Mouse (Mus musculus): ENCODE measurements around the gene Crhbp. TPM values are rescaled to one million over a fixed set of nuclear protein-coding genes. Genes with fewer than 3 reads are reported as not detected.

The Crhbp gene
- polyA plus RNA-seq, 1 experiment from 2014 or later = 0.65 TPM

DNA sequence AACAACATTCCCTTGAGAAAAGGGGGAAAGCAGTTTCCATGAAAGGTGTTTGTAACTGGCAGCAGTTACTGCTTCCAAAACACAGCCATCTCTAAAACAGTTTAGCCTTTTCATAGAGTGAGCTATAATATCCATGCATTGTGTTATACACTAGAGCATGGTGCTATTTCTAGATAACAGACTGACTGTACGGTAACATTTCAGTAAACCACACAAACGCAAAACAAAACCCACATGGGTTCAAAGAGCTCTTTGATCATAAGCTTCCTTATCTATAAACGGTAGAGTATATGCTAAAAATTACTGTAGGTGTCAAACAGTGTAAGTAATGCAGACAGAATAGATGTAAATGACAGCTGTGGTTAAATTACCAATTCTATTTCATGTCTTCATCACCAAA lies 5.0 kb upstream of the Crhbp start:
- no peaks in the 10 kb centered on the region for H3K36me3 ChIP-seq (replicated peaks)
- no peak overlapping the region for H3K27ac ChIP-seq
- no peak overlapping the region for H3K4me3 ChIP-seq (replicated peaks)
- no peak overlapping the region for H3K4me2 ChIP-seq
- H3K27me3 ChIP-seq = peaks cover 18% of the 10 kb centered on the region
- WGBS = 85% methylated on average over 3 of the region's 3 CpGs
- H3K9ac ChIP-seq = no peak overlapping the region
- H3K9me3 ChIP-seq = no peaks in the 10 kb centered on the region
- no peaks in the 10 kb centered on the region; the same call in 1 of the 2 replicates for H3K4me1 ChIP-seq
- no peak for ATAC-seq (ENCODE audit: low FRiP score)

DNA sequence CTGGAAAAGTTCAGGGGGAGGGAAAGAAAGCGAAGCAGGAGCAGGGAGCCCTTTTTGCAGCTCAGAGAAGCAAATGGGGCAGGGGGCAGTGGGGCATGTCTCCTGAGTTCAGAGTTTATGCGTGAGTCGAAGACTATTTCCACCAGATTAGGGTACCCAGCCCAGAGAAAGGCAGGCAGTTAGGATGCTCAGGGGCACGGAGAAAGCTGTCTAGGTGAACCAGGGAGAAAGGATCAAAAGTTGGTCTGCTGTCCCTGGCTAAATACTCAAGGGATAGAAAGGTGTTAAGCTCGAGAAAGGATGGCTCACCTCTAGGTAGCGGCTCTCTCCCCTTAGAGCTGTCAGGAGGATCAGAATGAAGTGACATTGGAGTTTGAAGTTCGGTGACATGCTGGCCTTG lies 433 bp downstream of the Crhbp start:
- Histone ChIP-seq H3K9ac (0 out of 2 replicates have a peak overlapping the region, but pooled peaks have one; percentile 56), H3K4me2 (peak overlapping the region; percentile 90), H3K9me3 (no peaks in the 10 kb centered on the region), H3K27me3 (peaks cover 38% of the 10 kb centered on the region), H3K36me3 (replicated peaks) (no peaks in the 10 kb centered on the region), H3K4me3 (replicated peaks) (peak overlapping the region; percentile 48), H3K27ac (no peak overlapping the region), H3K4me1 (peaks cover 19% of the 10 kb centered on the region; the same call in 1 of the 2 replicates)
- 11% methylated on average over 7 of the region's 7 CpGs for WGBS
- ATAC-seq (ENCODE audit: low FRiP score) = no peak

DNA sequence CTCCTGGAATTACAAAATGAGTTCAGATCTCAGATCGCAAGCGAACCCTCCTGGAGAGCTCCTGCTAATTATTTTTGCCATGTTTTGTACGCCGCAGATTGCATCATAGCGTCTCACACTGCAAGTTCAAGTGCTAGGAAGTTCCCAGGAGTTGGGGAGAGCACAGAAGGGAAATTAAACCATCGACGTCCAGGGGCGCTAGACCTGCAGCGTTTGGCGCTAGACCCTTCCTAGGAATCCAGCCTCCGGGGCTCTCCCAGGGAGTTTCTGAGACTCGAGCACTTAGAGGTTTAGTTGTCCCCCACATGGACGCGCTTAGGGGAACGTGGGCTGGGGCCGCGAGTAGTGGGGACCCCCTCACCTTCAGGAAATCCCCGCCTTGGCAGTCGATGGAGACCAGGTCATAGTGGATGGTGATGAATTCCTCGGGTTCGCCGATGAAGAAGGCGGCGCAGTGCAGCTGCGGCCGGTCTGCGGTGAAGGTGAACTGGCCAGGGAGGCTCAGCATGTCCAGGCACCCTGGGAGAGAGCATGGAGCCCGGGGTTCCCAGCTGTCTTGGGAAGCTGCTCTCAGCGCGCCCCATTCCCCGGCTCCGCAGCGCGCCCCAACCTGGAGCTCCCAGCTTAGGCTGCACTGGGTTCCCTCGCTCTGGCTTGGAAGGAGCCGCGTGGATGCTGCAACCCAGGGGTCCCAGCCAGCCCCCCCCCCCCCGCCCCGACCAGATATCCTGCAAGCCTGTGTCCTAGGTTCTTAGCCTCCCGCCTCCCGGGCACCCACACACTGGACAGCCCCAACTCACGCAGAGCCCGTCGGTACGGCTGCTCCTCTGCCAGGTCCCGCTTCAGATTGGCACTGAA lies 1.1 kb downstream of the Crhbp start:
- Histone ChIP-seq H3K4me2 (peak overlapping the region; percentile 90), H3K9ac (peak overlapping the region; percentile 56), H3K4me3 (replicated peaks) (peak overlapping the region; percentile 48), H3K36me3 (replicated peaks) (no peaks in the 10 kb centered on the region), H3K4me1 (peaks cover 19% of the 10 kb centered on the region; the same call in 1 of the 2 replicates), H3K27ac (no peak overlapping the region), H3K9me3 (no peaks in the 10 kb centered on the region), H3K27me3 (peaks cover 38% of the 10 kb centered on the region)
- ATAC-seq (ENCODE audit: low FRiP score) = peak; percentile 53
- WGBS = under 1% methylated on average over 46 of the region's 46 CpGs

DNA sequence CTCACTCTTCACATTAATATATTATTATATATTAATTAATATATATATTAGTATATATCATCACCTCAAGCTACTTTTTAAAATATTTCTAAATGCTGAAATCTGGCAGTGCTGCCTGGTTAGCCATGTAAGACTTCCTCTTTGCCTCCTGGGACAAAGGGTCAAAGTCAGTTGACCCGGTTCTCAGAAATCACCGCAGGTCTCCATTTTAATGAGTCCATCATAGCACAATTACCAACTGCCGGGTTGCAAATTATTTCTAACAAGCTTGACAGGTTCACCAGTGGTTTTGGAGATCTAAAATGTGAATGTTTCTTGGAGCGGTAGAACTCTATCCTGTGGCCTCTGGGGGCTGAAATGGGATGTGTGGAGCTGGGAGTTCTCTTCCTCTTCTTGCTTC lies 1.8 kb downstream of the Crhbp start:
- 18% methylated on average over 4 of the region's 4 CpGs for WGBS
- H3K4me1 ChIP-seq = peaks cover 19% of the 10 kb centered on the region; the same call in 1 of the 2 replicates
- no peak overlapping the region; the same call in 1 of the 2 replicates for H3K4me3 ChIP-seq (replicated peaks)
- no peak overlapping the region for H3K27ac ChIP-seq
- ATAC-seq (ENCODE audit: low FRiP score) = no peak
- no peak overlapping the region for H3K9ac ChIP-seq
- H3K27me3 ChIP-seq = peaks cover 38% of the 10 kb centered on the region
- H3K4me2 ChIP-seq = peak overlapping the region; percentile 90
- H3K9me3 ChIP-seq = no peaks in the 10 kb centered on the region
- no peaks in the 10 kb centered on the region for H3K36me3 ChIP-seq (replicated peaks)

DNA sequence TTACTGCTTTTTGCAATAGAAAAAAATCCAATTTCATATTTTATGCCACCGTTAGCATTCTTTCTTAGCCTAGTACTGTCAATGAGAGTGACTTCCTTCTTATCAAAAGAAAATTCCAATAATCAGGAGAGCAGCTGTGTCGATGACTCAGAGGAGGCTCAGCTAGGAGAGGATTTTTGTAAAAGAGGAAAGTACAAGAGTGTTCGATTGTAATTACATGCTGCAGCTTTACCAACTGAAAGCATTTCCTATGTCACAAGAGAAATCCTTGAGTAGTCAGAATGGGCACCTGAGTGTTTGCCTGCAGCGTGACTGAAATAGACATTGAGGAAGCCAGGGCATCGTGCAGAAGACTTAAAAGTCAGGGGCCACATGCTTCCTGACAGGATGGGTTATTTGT lies 5.2 kb downstream of the Crhbp start:
- Histone ChIP-seq H3K4me2 (no peak overlapping the region), H3K4me1 (peaks cover 17% of the 10 kb centered on the region; the same call in 1 of the 2 replicates), H3K27ac (no peak overlapping the region), H3K9ac (no peak overlapping the region), H3K27me3 (peaks cover 21% of the 10 kb centered on the region), H3K4me3 (replicated peaks) (no peak overlapping the region), H3K9me3 (no peaks in the 10 kb centered on the region), H3K36me3 (replicated peaks) (no peaks in the 10 kb centered on the region)
- ATAC-seq (ENCODE audit: low FRiP score) = no peak
- 89% methylated on average over 5 of the region's 5 CpGs for WGBS

DNA sequence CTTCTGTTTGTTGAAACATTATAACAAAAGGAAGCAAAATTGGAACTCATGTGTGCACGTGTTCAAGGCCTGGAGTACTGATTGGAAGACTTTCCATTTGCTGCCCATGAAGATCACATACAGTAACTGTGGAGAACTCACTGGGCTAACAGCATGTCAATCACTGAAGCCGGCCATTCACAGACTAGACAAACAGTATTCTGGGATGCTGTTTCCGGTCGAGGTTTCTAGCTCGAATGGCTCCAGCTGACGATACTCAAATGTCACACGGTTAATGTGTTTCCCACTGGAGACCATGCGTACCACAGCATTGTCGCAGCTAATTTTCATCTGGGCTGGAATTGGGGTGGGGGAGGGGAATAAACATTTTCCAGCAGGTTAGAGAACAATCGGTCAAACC lies 13.0 kb downstream of the Crhbp start:
- Histone ChIP-seq H3K4me3 (replicated peaks) (no peak overlapping the region), H3K27me3 (0 out of 2 replicates have a peak, but pooled peaks cover 2% of the 10 kb centered on the region), H3K4me2 (no peak overlapping the region), H3K27ac (no peak overlapping the region), H3K4me1 (0 out of 2 replicates have a peak, but pooled peaks cover 7% of the 10 kb centered on the region), H3K36me3 (replicated peaks) (no peaks in the 10 kb centered on the region), H3K9ac (no peak overlapping the region), H3K9me3 (no peaks in the 10 kb centered on the region)
- ATAC-seq (ENCODE audit: low FRiP score) = no peak
- 85% methylated on average over 10 of the region's 10 CpGs for WGBS

DNA sequence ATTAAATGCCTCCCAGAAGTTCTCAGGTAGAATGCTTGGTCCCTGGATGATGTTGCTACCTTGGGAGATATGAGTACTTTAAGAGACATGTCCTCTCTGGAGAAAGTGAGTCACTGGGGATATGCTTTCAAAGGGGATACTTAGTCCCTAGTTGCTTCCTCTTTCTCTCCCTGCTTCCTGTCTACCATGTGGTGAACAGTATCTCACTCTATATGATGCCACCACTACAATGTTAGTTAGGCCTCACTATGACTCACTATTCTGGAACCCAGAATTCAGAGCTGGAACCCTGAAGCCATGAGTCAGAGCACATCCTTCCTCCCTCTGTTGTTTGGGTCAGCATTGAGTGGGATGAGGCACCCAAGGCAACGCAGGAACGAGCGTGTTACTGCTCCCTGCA lies 17.2 kb downstream of the Crhbp start:
- Histone ChIP-seq H3K9ac (no peak overlapping the region), H3K27me3 (0 out of 2 replicates have a peak, but pooled peaks cover 2% of the 10 kb centered on the region), H3K4me2 (no peak overlapping the region), H3K36me3 (replicated peaks) (no peaks in the 10 kb centered on the region), H3K4me3 (replicated peaks) (no peak overlapping the region), H3K27ac (no peak overlapping the region), H3K9me3 (no peaks in the 10 kb centered on the region), H3K4me1 (peaks cover 15% of the 10 kb centered on the region; the same call in 1 of the 2 replicates)
- 86% methylated on average over 3 of the region's 3 CpGs for WGBS
- no peak for ATAC-seq (ENCODE audit: low FRiP score)

DNA sequence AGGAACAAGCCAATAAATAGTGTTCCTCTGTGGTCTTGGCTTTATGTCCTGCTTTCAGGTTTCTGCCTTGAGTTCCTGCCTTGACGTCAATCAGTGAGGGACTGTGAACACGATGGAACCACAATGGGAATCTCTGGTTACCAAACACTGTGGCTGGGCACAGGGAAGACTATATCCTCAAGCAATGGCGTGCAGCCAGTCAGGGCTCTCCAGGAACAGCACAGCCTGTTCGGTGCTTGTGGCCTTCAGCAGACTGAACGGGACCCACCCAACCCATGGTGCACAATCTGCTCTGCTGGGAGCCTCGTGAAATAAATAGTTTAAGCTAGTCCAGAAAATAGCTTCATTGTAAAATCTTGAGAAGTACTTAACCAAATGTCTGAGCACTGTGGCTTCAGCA lies 18.3 kb downstream of the Crhbp start:
- H3K9ac ChIP-seq = no peak overlapping the region
- H3K36me3 ChIP-seq (replicated peaks) = no peaks in the 10 kb centered on the region
- H3K4me2 ChIP-seq = no peak overlapping the region
- no peak for ATAC-seq (ENCODE audit: low FRiP score)
- no peak overlapping the region for H3K27ac ChIP-seq
- WGBS = 84% methylated on average over 6 of the region's 6 CpGs
- H3K27me3 ChIP-seq = 0 out of 2 replicates have a peak, but pooled peaks cover 2% of the 10 kb centered on the region
- H3K4me1 ChIP-seq = peaks cover 15% of the 10 kb centered on the region; the same call in 1 of the 2 replicates
- no peaks in the 10 kb centered on the region for H3K9me3 ChIP-seq
- no peak overlapping the region for H3K4me3 ChIP-seq (replicated peaks)

DNA sequence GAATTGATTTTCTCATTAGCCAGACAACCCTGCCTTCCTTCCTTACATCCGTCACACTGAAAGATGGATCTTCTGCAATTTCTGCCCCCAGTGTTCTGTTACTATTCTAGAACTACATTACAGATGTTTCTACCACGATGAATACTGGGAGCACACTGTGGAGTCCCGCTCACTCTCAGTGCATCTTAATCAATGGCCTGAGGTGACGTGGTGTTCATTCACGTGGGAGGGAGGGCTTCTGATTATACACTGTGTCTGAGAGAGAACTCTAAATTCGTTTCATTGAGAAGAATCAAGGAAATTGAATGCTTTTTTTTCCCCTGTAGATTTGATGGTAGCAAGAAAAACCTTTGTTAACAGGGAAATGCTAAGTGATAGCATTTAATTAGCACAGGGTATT lies 19.2 kb downstream of the Crhbp start:
- H3K27ac ChIP-seq = no peak overlapping the region
- WGBS = 32% methylated on average over 6 of the region's 6 CpGs
- H3K4me2 ChIP-seq = peak overlapping the region; percentile 21; the same call in 1 of the 2 replicates
- ATAC-seq (ENCODE audit: low FRiP score) = 0 out of 2 replicates have a peak, but pooled peaks have one; percentile 58
- 0 out of 2 replicates have a peak, but pooled peaks cover 2% of the 10 kb centered on the region for H3K27me3 ChIP-seq
- H3K36me3 ChIP-seq (replicated peaks) = no peaks in the 10 kb centered on the region
- no peak overlapping the region for H3K4me3 ChIP-seq (replicated peaks)
- H3K9me3 ChIP-seq = no peaks in the 10 kb centered on the region
- H3K9ac ChIP-seq = no peak overlapping the region
- peaks cover 15% of the 10 kb centered on the region; the same call in 1 of the 2 replicates for H3K4me1 ChIP-seq

DNA sequence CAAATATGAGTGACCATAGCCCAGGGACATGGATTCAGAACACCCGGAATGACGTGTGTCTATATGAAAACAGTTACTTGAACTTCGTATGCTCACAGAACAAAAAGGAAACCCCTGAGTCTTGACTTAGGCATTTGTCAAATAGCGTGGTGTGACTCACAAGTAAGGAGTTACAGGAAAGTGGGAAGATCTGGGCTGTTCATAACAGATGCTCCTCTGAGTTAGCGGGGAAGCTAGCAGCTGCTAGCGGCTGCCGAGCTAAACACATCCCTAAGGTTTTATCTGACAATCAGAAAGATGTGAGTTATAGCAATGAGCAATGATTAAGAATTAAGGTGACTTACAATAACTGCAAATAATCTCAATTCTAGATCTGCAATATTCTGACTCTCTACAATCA lies 19.8 kb downstream of the Crhbp start:
- H3K9ac ChIP-seq = no peak overlapping the region
- 84% methylated on average over 7 of the region's 7 CpGs for WGBS
- no peak overlapping the region for H3K4me3 ChIP-seq (replicated peaks)
- peaks cover 15% of the 10 kb centered on the region; the same call in 1 of the 2 replicates for H3K4me1 ChIP-seq
- no peaks in the 10 kb centered on the region for H3K9me3 ChIP-seq
- 0 out of 2 replicates have a peak, but pooled peaks cover 2% of the 10 kb centered on the region for H3K27me3 ChIP-seq
- ATAC-seq (ENCODE audit: low FRiP score) = no peak
- H3K4me2 ChIP-seq = no peak overlapping the region
- no peak overlapping the region for H3K27ac ChIP-seq
- H3K36me3 ChIP-seq (replicated peaks) = no peaks in the 10 kb centered on the region

DNA sequence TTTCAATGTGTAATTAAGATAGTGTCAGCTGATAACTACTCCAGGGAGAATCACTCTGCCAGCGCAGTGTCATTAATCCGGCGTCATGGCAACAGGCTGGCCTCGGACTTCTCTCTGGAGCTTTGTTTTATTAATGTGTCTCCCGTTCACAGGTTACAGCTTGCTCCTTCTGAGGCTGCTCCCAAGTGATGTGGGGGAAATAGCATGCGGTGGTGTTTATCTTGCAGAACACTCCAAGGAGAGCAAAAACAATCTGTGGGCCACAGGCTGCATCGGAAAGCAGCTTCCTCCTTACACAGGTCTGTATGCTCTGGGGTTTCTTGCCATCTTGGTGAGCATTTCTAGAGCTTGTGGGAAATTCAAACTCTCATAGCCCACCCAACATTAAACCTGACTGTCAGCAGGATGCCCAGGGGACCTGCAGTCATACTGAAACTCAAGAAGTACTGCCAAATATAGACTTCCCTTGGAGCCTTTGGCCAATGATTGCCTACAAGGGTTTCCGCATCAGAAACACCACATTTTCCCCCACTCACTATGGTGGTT lies 25.4 kb downstream of the Crhbp start:
- WGBS = 25% methylated on average over 8 of the region's 8 CpGs
- peak overlapping the region; percentile 61 for H3K27ac ChIP-seq
- H3K9ac ChIP-seq = no peak overlapping the region
- ATAC-seq (ENCODE audit: low FRiP score) = peak; percentile 87
- H3K9me3 ChIP-seq = no peaks in the 10 kb centered on the region
- no peaks in the 10 kb centered on the region for H3K27me3 ChIP-seq
- peak overlapping the region; percentile 34 for H3K4me2 ChIP-seq
- no peak overlapping the region for H3K4me3 ChIP-seq (replicated peaks)
- H3K36me3 ChIP-seq (replicated peaks) = no peaks in the 10 kb centered on the region
- peaks cover 24% of the 10 kb centered on the region for H3K4me1 ChIP-seq

DNA sequence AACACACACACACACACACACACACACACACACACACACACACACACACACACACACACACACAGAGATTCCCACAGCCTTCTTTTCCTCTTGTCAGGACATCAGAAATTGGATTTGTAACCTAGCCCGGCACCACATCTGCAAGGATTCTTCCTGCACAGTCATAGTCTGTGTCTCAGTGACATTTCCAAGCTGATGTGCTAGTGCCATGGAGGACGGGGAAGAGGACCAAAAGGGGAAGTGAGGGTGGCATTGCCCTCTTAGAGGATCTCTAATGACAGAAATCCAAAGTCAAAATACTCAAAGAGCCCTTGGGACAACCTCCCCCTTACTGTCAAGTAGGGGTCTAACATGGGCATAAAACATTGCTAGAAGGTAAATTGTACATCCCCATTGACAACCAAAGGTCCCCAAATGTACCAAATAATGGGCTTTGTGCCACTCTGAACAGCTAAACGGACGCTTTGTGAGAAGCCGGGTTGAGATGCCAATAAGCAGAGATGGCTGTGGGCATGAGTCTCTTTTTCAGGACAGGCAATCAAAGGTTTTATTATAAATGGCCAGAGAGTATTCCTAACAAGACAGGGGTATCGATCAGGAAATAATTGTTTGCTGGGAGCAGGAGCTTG lies 26.0 kb downstream of the Crhbp start:
- Histone ChIP-seq H3K4me2 (peak overlapping the region; percentile 34), H3K4me3 (replicated peaks) (no peak overlapping the region), H3K36me3 (replicated peaks) (no peaks in the 10 kb centered on the region), H3K27ac (0 out of 2 replicates have a peak overlapping the region, but pooled peaks have one; percentile 42), H3K27me3 (no peaks in the 10 kb centered on the region), H3K4me1 (peaks cover 24% of the 10 kb centered on the region), H3K9me3 (no peaks in the 10 kb centered on the region), H3K9ac (no peak overlapping the region)
- WGBS = 37% methylated on average over 6 of the region's 6 CpGs
- ATAC-seq (ENCODE audit: low FRiP score) = no peak
